Mouse (Mus musculus) liver, embryonic 14.5 days (tissue): ENCODE data around the gene Ubash3b. TPM values are rescaled to one million over a fixed set of nuclear protein-coding genes. Genes with fewer than 3 reads are reported as not detected.
A peak's percentile ranks its signal among the peaks of the same experiment; 100 is the strongest.

Experiments used
- ATAC-seq: fragments of 200-750 bp; cut with Nextera tagmentation; 2 replicates; pipeline ENCODE4 v1.8.0; 2017; ENCODE audit warnings: moderate number of reproducible peaks, mild to moderate bottlenecking, moderate library complexity; ENCODE audit not compliant: insufficient read depth
- DNase-seq, 3 experiments: peaks; one replicate each; pipeline ENCODE4 v3.0.0-alpha.2; 2012 to 2013; ENCODE audit warnings: low read depth in 3 of 3, low spot score in 3 of 3
- H3K27ac ChIP-seq: fragments of 300-500 bp; sonication (generic); 2 replicates; pipeline ENCODE4 v1.5.1; 2014; ENCODE audit warnings: moderate library complexity, mild to moderate bottlenecking, control low read depth, inconsistent platforms
- H3K27me3 ChIP-seq: fragments of 300-500 bp; sonication (generic); 2 replicates; pipeline ENCODE4 v1.6.1; 2014; ENCODE audit warnings: mild to moderate bottlenecking, low read length, moderate library complexity; ENCODE audit not compliant: control insufficient read depth, insufficient read depth
- H3K36me3 ChIP-seq: fragments of 300-500 bp; sonication (generic); replicated peaks from 2 replicates; pipeline ENCODE4 v1.6.1; 2014; ENCODE audit warnings: low read depth; ENCODE audit not compliant: control insufficient read depth, insufficient read depth
- H3K4me1 ChIP-seq, 2 experiments: fragments of 200-500 bp in 1 of 2; fragments of 300-500 bp in 1 of 2; sonication (generic) in 1 of 2; replicated peaks; 2 replicates each; pipeline ENCODE4 v1.6.1; 2012 to 2014; ENCODE audit warnings: antibody characterized with exemption in 1 of 2, inconsistent platforms in 1 of 2, low read length in 1 of 2; ENCODE audit not compliant: control insufficient read depth in 2 of 2, insufficient read depth in 2 of 2
- H3K4me2 ChIP-seq: fragments of 300-500 bp; sonication (generic); 2 replicates; pipeline ENCODE4 v1.6.1; 2014; ENCODE audit warnings: low read depth, mild to moderate bottlenecking, control low read depth, moderate library complexity
- H3K4me3 ChIP-seq, 2 experiments: fragments of 200-500 bp in 1 of 2; fragments of 300-500 bp in 1 of 2; sonication (generic) in 1 of 2; 2 replicates each; pipeline ENCODE4 v1.5.1; 2012 to 2014; ENCODE audit warnings: low read depth in 2 of 2, low read length in 2 of 2, mild to moderate bottlenecking in 2 of 2, control low read depth in 1 of 2, inconsistent platforms in 1 of 2, moderate library complexity in 1 of 2; ENCODE audit not compliant: insufficient read depth in 1 of 2
- H3K9ac ChIP-seq: fragments of 300-500 bp; sonication (generic); replicated peaks from 2 replicates; pipeline ENCODE4 v1.6.1; 2014; ENCODE audit warnings: mild to moderate bottlenecking, control low read depth, moderate library complexity
- H3K9me3 ChIP-seq: fragments of 300-500 bp; sonication (generic); 2 replicates; pipeline ENCODE4 v1.6.1; 2016; ENCODE audit warnings: low read length, mixed read lengths; ENCODE audit not compliant: control insufficient read depth
- CTCF ChIP-seq: IDR thresholded peaks from 2 replicates; pipeline ENCODE4 v1.5.1; 2016; ENCODE audit warnings: antibody characterized with exemption, low read depth, control low read depth
- EP300 ChIP-seq: IDR thresholded peaks from 2 replicates; pipeline ENCODE4 v1.6.1; 2016; ENCODE audit warnings: antibody characterized with exemption, low read depth
- WGBS: fragments of 180-500 bp; shearing (Covaris S2); extraction: QIAGEN DNeasy Blood & Tissue Kit; methylation state at CpG from one replicate; pipeline ENCODE4 v1.1.7; 2014; ENCODE audit not compliant: insufficient replicate concordance; 5-methylcytosine and 5-hydroxymethylcytosine counted together
- polyA plus RNA-seq, 2 experiments: library from polyadenylated mRNA; depleted of rRNA in 1 of 2; stranded (reverse) in 1 of 2; unstranded in 1 of 2; fragments of >200 nt; fragmentation: Nextera tagmentation in 1 of 2; extraction: Ambion mirVana in 1 of 2; gene quantifications; 2 replicates each; pipeline versions ENCODE4 v1.2.1 to v1.2.3; 2012 to 2014

The Ubash3b gene
- polyA plus RNA-seq, 2 experiments = 3.5 to 5.9 TPM

DNA sequence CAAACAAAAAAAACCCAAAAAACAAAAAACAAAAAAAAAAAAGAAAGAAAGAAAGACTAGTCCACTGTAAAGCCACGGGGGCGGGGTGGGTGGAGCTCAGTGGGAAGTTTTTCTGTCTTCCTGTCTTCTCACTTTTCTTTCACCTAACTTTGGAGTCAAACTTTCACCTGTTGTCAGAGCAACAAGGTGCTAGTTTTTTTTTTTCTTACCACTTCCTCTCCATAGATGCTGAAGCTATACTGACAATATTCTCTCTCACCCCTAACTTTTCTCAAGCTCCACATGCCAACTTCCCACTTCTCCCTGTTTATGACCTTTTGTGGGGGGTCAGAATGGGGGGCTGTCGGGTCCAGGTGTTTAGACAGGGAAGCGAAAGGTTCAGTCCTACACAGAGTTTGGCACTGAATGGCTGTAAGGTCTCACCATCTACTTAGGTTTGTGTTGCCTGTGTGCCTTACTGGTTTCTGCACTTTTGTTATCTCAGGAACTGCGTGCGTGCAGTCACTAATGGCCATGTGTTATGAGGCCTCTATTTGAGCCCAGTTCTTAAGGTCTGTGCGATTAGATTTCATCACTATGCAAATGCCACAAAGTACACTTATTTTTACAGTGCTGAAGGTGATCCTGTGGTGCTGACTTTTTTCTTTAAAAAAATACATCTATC, 164.2 kb downstream of the Ubash3b start:
- Histone ChIP-seq H3K27me3 (no peaks in the 10 kb centered on the region), H3K4me3 (no peak overlapping the region), H3K9me3 (no peaks in the 10 kb centered on the region), H3K4me2 (no peak overlapping the region), H3K4me1 (no peaks in the 10 kb centered on the region), H3K27ac (no peak overlapping the region), H3K9ac (no peak overlapping the region), H3K36me3 (no peaks in the 10 kb centered on the region)
- DNase-seq = no peak
- ATAC-seq = no peak
- 53% methylated on average over 7 of the region's 7 CpGs for WGBS
- TF ChIP-seq EP300 = no peak
- TF ChIP-seq CTCF = no peak

- Histone ChIP-seq H3K9me3 (no peaks in the 10 kb centered on the region), H3K4me1 (no peaks in the 10 kb centered on the region), H3K4me2 (no peak overlapping the region), H3K36me3 (no peaks in the 10 kb centered on the region), H3K9ac (no peak overlapping the region), H3K4me3 (no peak overlapping the region), H3K27me3 (no peaks in the 10 kb centered on the region), H3K27ac (no peak overlapping the region)
- DNase-seq = no peak
- ATAC-seq = no peak
- WGBS = 51% methylated on average over 5 of the region's 5 CpGs
- TF ChIP-seq EP300 (no peak), CTCF (no peak)
Measured at GRCm38 (mm10) chr9:40994075-40994474, 167.4 kb downstream of the Ubash3b start.

DNA sequence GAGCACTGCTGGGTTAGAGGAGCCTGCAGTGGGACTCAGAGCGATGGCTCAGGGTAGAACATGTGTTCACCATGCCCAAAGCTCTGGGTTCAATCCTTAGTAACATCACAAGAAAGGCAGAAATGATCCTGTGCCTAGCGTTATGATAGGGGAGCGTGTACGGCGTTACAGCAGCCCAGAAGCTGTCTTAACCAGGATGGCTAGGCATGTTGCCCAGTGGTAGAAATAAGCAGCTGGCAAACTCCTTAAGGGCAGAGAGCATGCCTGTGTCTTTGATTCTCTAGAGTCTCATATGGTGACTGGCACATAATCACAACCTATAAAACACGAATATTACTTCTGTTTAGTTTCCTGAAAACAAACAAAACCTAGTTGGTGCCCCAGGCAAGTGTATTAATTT, 170.0 kb downstream of the Ubash3b start:
- H3K4me3 ChIP-seq = no peak overlapping the region
- H3K36me3 ChIP-seq = no peaks in the 10 kb centered on the region
- H3K9ac ChIP-seq = no peak overlapping the region
- H3K4me2 ChIP-seq = no peak overlapping the region
- DNase-seq = no peak
- H3K27me3 ChIP-seq = no peaks in the 10 kb centered on the region
- ATAC-seq = no peak
- 77% methylated on average over 6 of the region's 6 CpGs for WGBS
- no peaks in the 10 kb centered on the region for H3K4me1 ChIP-seq
- TF ChIP-seq CTCF = no peak
- no peak for TF ChIP-seq EP300
- H3K9me3 ChIP-seq = no peaks in the 10 kb centered on the region
- H3K27ac ChIP-seq = no peak overlapping the region

DNA sequence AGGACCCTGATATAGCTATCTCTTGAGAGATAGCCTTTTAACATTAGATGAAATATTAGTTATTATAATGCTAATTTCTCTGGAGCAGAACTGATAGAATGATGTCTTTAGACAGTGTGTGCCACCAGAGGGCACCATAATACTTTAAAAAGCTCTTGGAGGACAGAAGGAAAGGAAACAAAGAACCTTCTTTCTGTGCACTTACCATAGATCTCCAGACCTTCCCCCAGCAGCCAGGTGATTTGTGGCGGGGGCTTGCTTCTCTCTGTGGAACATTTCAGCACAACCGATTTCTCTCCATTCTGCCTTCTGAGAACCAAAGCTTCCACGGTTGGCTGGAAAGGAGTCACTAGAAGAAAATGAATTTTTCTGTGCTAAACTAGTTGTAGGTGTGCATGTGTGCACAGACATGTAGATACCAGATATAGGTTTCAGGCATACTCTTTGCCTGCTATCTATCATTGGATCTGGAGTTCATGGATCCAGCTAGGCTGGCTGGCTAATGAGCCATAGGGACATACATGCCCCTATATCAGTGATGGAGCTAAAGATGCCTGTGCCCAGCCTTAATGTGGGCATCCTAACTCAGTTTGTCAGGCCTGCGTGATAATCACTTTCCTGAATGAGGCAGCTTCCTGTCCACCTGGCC, 171.4 kb downstream of the Ubash3b start:
- no peak for ATAC-seq
- 26% methylated on average over 4 of the region's 4 CpGs for WGBS
- Histone ChIP-seq H3K4me2 (no peak overlapping the region), H3K9me3 (no peaks in the 10 kb centered on the region), H3K36me3 (no peaks in the 10 kb centered on the region), H3K4me3 (no peak overlapping the region), H3K27ac (no peak overlapping the region), H3K4me1 (no peaks in the 10 kb centered on the region), H3K9ac (no peak overlapping the region), H3K27me3 (no peaks in the 10 kb centered on the region)
- DNase-seq = peak; percentile 7 to 16 (median 10)
- peak; percentile 29; the same call in 1 of the 2 replicates for TF ChIP-seq CTCF
- TF ChIP-seq EP300 = no peak

DNA sequence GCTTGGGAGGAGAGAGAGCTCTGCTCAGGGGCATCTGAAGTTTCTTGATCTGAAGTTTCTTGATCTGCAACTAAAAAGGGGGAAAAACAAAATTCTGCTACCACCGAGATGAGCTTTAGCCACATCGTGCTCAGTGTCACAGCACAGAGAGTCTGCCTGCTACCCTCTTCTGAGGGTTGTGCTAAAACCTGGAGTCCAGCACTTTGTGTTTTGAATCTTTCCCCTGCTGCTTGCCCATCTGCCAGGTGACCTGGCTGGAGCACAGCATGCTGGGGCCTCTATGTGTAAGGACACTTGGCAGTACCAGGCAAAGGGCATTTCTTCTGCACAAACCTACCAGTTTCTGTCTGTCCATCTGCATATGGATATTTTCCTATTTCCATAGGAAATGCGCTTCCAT, 177.2 kb downstream of the Ubash3b start:
- Histone ChIP-seq H3K9ac (no peak overlapping the region), H3K36me3 (no peaks in the 10 kb centered on the region), H3K9me3 (no peaks in the 10 kb centered on the region), H3K27ac (no peak overlapping the region), H3K4me2 (no peak overlapping the region), H3K27me3 (no peaks in the 10 kb centered on the region), H3K4me3 (no peak overlapping the region), H3K4me1 (no peaks in the 10 kb centered on the region)
- ATAC-seq (no peak), DNase-seq (no peak)
- WGBS = 47% methylated on average over 3 of the region's 3 CpGs
- TF ChIP-seq EP300 (no peak), CTCF (no peak)
